Mouse (Mus musculus) MEL (cell line): ENCODE results near the gene Cyp21a1.

Experiments
- CTCF ChIP-seq, 3 experiments: IDR thresholded peaks in 2 of 3; conservative IDR thresholded peaks in 1 of 3; 2 replicates each; pipeline ENCODE4 v1.5.1; 2011 to 2012; ENCODE audit warnings: low read length in 3 of 3, low read depth in 2 of 3, mild to moderate bottlenecking in 2 of 3, improper control_type of control experiment in 1 of 3, inconsistent platforms in 1 of 3, mixed read lengths in 1 of 3, moderate library complexity in 1 of 3; ENCODE audit not compliant: control insufficient read depth in 1 of 3, insufficient read depth in 1 of 3, poor library complexity in 1 of 3, severe bottlenecking in 1 of 3
- EP300 ChIP-seq, 2 experiments: IDR thresholded peaks; 2 replicates each; pipeline ENCODE4 v1.6.1; 2011; ENCODE audit warnings: improper control_type of control experiment in 2 of 2, low read length in 2 of 2, low read depth in 1 of 2, mild to moderate bottlenecking in 1 of 2
- ETS1 ChIP-seq: IDR thresholded peaks from 2 replicates; pipeline ENCODE4 v1.6.1; 2012; ENCODE audit warnings: low read depth, mild to moderate bottlenecking, inconsistent platforms, low read length, improper control_type of control experiment, moderate library complexity
- GATA1 ChIP-seq: IDR thresholded peaks from 2 replicates; pipeline ENCODE4 v1.6.1; 2011; ENCODE audit warnings: low read depth, low read length, improper control_type of control experiment
- HCFC1 ChIP-seq: IDR thresholded peaks from 2 replicates; pipeline ENCODE4 v1.6.1; 2012; ENCODE audit warnings: low read depth, mild to moderate bottlenecking, inconsistent platforms, low read length, improper control_type of control experiment, moderate library complexity
- MAFK ChIP-seq: IDR thresholded peaks from 2 replicates; pipeline ENCODE4 v1.6.1; 2011; ENCODE audit warnings: low read depth, mild to moderate bottlenecking, low read length, improper control_type of control experiment, borderline replicate concordance
- MXI1 ChIP-seq: IDR thresholded peaks from 2 replicates; pipeline ENCODE4 v1.6.1; 2011; ENCODE audit warnings: mild to moderate bottlenecking, low read depth, low read length, improper control_type of control experiment
- POLR2A ChIP-seq, 2 experiments: IDR thresholded peaks; 2 replicates each; pipeline ENCODE4 v1.6.1; 2011 to 2012; ENCODE audit warnings: low read length in 2 of 2, mild to moderate bottlenecking in 2 of 2, control low read depth in 1 of 2, improper control_type of control experiment in 1 of 2, low read depth in 1 of 2, moderate library complexity in 1 of 2; ENCODE audit not compliant: control insufficient read depth in 1 of 2, insufficient read depth in 1 of 2, poor library complexity in 1 of 2
- SIN3A ChIP-seq: IDR thresholded peaks from 2 replicates; pipeline ENCODE4 v1.6.1; 2012; ENCODE audit warnings: low read length, improper control_type of control experiment, inconsistent platforms
- SMC3 ChIP-seq: IDR thresholded peaks from 2 replicates; pipeline ENCODE4 v1.6.1; 2011; ENCODE audit warnings: low read depth, low read length, improper control_type of control experiment
- TCF12 ChIP-seq: IDR thresholded peaks from 2 replicates; pipeline ENCODE4 v1.6.1; 2014; ENCODE audit warnings: low read depth, mild to moderate bottlenecking, inconsistent platforms, low read length, improper control_type of control experiment, moderate library complexity
- ZKSCAN1 ChIP-seq: IDR thresholded peaks from 2 replicates; pipeline ENCODE4 v1.6.1; 2012; ENCODE audit warnings: low read depth, mild to moderate bottlenecking, inconsistent platforms, low read length, improper control_type of control experiment, moderate library complexity

GRCm38 (mm10) chr17:34807176-34807575 is 2.8 kb upstream of the Cyp21a1 start:
- TF ChIP-seq MAFK (no peak), CTCF (IDR thresholded peaks at IDR 0.05 in 2 of 3, conservative IDR thresholded peaks at IDR 0.05 in 1 of 3; ENCODE audit: control insufficient read depth in 1 of 3, insufficient read depth in 1 of 3, low read depth in 2 of 3, low read length in 3 of 3, poor library complexity in 1 of 3, severe bottlenecking in 1 of 3) (no peak), TCF12 (no peak), POLR2A (IDR thresholded peaks at IDR 0.05; ENCODE audit: control insufficient read depth in 1 of 2, insufficient read depth in 1 of 2, low read depth in 1 of 2, low read length in 2 of 2, poor library complexity in 1 of 2) (no peak), SMC3 (no peak), HCFC1 (no peak), SIN3A (no peak), EP300 (IDR thresholded peaks at IDR 0.05; ENCODE audit: low read depth in 1 of 2, low read length in 2 of 2) (no peak), ETS1 (no peak), GATA1 (no peak), ZKSCAN1 (no peak), MXI1 (no peak)
